Mouse (Mus musculus): Measurements from ENCODE around the gene Gm20662. TPM values are rescaled to one million over a fixed set of nuclear protein-coding genes. Genes with fewer than 3 reads are reported as not detected.

Gm20662 gene
- polyA plus RNA-seq, 2 experiments: 0.76 to 6.8 TPM

- Histone ChIP-seq H3K9me3 (ENCODE audit: control insufficient read depth, low read length) (no peaks in the 10 kb centered on the region), H3K4me2 (replicated peaks; ENCODE audit: low read depth, low read length, severe bottlenecking) (no peak overlapping the region), H3K27ac (replicated peaks; ENCODE audit: low read depth, low read length) (no peak overlapping the region), H3K9ac (ENCODE audit: low read depth, low read length, severe bottlenecking) (no peak overlapping the region), H3K27me3 (ENCODE audit: control insufficient read depth, insufficient read depth, low read length) (no peaks in the 10 kb centered on the region), H3K36me3 (ENCODE audit: control insufficient read depth, insufficient read depth, low read length) (peaks cover 23% of the 10 kb centered on the region), H3K4me3 (replicated peaks; ENCODE audit: low read length) (no peak overlapping the region), H3K4me1 (ENCODE audit: control insufficient read depth, insufficient read depth, low read length) (no peaks in the 10 kb centered on the region)
- no peak for DNase-seq (ENCODE audit: low spot score)
- ATAC-seq (ENCODE audit: low FRiP score, low read depth): no peak
- no peak for TF ChIP-seq POLR2A (IDR thresholded peaks at IDR 0.05; ENCODE audit: borderline replicate concordance, extremely low read depth, insufficient read depth, insufficient read length)
- 82% methylated on average over 6 of the region's 6 CpGs for WGBS
Observed at GRCm38 (mm10) chr9:107967437-107967836, 28.7 kb upstream of the Gm20662 start.

GRCm38 (mm10) chr9:107968531-107968930, 27.6 kb upstream of the Gm20662 start:
- Histone ChIP-seq H3K27me3 (ENCODE audit: control insufficient read depth, insufficient read depth, low read length) (no peaks in the 10 kb centered on the region), H3K4me1 (ENCODE audit: control insufficient read depth, insufficient read depth, low read length) (no peaks in the 10 kb centered on the region), H3K9ac (ENCODE audit: low read depth, low read length, severe bottlenecking) (no peak overlapping the region), H3K4me2 (replicated peaks; ENCODE audit: low read depth, low read length, severe bottlenecking) (no peak overlapping the region), H3K4me3 (replicated peaks; ENCODE audit: low read length) (no peak overlapping the region), H3K27ac (replicated peaks; ENCODE audit: low read depth, low read length) (no peak overlapping the region), H3K36me3 (ENCODE audit: control insufficient read depth, insufficient read depth, low read length) (peaks cover 21% of the 10 kb centered on the region), H3K9me3 (ENCODE audit: control insufficient read depth, low read length) (no peaks in the 10 kb centered on the region)
- 92% methylated on average over 7 of the region's 7 CpGs for WGBS
- DNase-seq (ENCODE audit: low spot score) (no peak), ATAC-seq (ENCODE audit: low FRiP score, low read depth) (no peak)
- TF ChIP-seq POLR2A (IDR thresholded peaks at IDR 0.05; ENCODE audit: borderline replicate concordance, extremely low read depth, insufficient read depth, insufficient read length): no peak

- Histone ChIP-seq H3K27ac (replicated peaks; ENCODE audit: low read depth, low read length) (no peak overlapping the region), H3K36me3 (ENCODE audit: control insufficient read depth, insufficient read depth, low read length) (peaks cover 21% of the 10 kb centered on the region), H3K27me3 (ENCODE audit: control insufficient read depth, insufficient read depth, low read length) (no peaks in the 10 kb centered on the region), H3K4me3 (replicated peaks; ENCODE audit: low read length) (no peak overlapping the region), H3K9me3 (ENCODE audit: control insufficient read depth, low read length) (no peaks in the 10 kb centered on the region), H3K4me2 (replicated peaks; ENCODE audit: low read depth, low read length, severe bottlenecking) (no peak overlapping the region), H3K4me1 (ENCODE audit: control insufficient read depth, insufficient read depth, low read length) (peaks cover 2% of the 10 kb centered on the region), H3K9ac (ENCODE audit: low read depth, low read length, severe bottlenecking) (no peak overlapping the region)
- WGBS: 85% methylated on average over 5 of the region's 5 CpGs
- no peak for TF ChIP-seq POLR2A (IDR thresholded peaks at IDR 0.05; ENCODE audit: borderline replicate concordance, extremely low read depth, insufficient read depth, insufficient read length)
- ATAC-seq (ENCODE audit: low FRiP score, low read depth) (no peak), DNase-seq (ENCODE audit: low spot score) (no peak)
Observed at GRCm38 (mm10) chr9:107970311-107970710, 25.8 kb upstream of the Gm20662 start.

- Histone ChIP-seq H3K4me2 (replicated peaks; ENCODE audit: low read depth, low read length, severe bottlenecking) (no peak overlapping the region), H3K4me3 (replicated peaks; ENCODE audit: low read length) (no peak overlapping the region), H3K9me3 (ENCODE audit: control insufficient read depth, low read length) (no peaks in the 10 kb centered on the region), H3K27ac (replicated peaks; ENCODE audit: low read depth, low read length) (no peak overlapping the region), H3K27me3 (ENCODE audit: control insufficient read depth, insufficient read depth, low read length) (no peaks in the 10 kb centered on the region), H3K4me1 (ENCODE audit: control insufficient read depth, insufficient read depth, low read length) (peaks cover 7% of the 10 kb centered on the region), H3K9ac (ENCODE audit: low read depth, low read length, severe bottlenecking) (no peak overlapping the region), H3K36me3 (ENCODE audit: control insufficient read depth, insufficient read depth, low read length) (peaks cover 17% of the 10 kb centered on the region)
- ATAC-seq (ENCODE audit: low FRiP score, low read depth) (no peak), DNase-seq (ENCODE audit: low spot score) (no peak)
- no peak for TF ChIP-seq POLR2A (IDR thresholded peaks at IDR 0.05; ENCODE audit: borderline replicate concordance, extremely low read depth, insufficient read depth, insufficient read length)
- WGBS: 81% methylated on average over 8 of the region's 8 CpGs
Observed at GRCm38 (mm10) chr9:107971690-107972541, 24.2 kb upstream of the Gm20662 start.

GRCm38 (mm10) chr9:107974491-107975171, 21.5 kb upstream of the Gm20662 start:
- Histone ChIP-seq H3K9me3 (ENCODE audit: control insufficient read depth, low read length) (no peaks in the 10 kb centered on the region), H3K36me3 (ENCODE audit: control insufficient read depth, insufficient read depth, low read length) (peaks cover 5% of the 10 kb centered on the region; the same call in 1 of the 2 replicates), H3K27me3 (ENCODE audit: control insufficient read depth, insufficient read depth, low read length) (no peaks in the 10 kb centered on the region), H3K27ac (replicated peaks; ENCODE audit: low read depth, low read length) (peak overlapping the region; percentile 75; the same call in 1 of the 2 replicates), H3K4me3 (replicated peaks; ENCODE audit: low read length) (no peak overlapping the region), H3K9ac (ENCODE audit: low read depth, low read length, severe bottlenecking) (no peak overlapping the region), H3K4me1 (ENCODE audit: control insufficient read depth, insufficient read depth, low read length) (peaks cover 7% of the 10 kb centered on the region), H3K4me2 (replicated peaks; ENCODE audit: low read depth, low read length, severe bottlenecking) (no peak overlapping the region)
- no peak for TF ChIP-seq POLR2A (IDR thresholded peaks at IDR 0.05; ENCODE audit: borderline replicate concordance, extremely low read depth, insufficient read depth, insufficient read length)
- ATAC-seq (ENCODE audit: low FRiP score, low read depth): no peak
- DNase-seq (ENCODE audit: low spot score): no peak
- 80% methylated on average over 10 of the region's 10 CpGs for WGBS

Data from limb, embryonic 14.5 days (tissue).